Mouse (Mus musculus): ENCODE measurements around the gene Ddx41. TPM values are rescaled to one million over a fixed set of nuclear protein-coding genes. Genes with fewer than 3 reads are reported as not detected.

The Ddx41 gene
- total RNA-seq, 2 experiments from 2014 or later: 36.9 to 46.6 TPM

- no peak for DNase-seq (ENCODE audit: low spot score in 2 of 2)
These were observed 7.0 kb upstream of the Ddx41 start for GRCm38 (mm10) chr13:55543447-55543846.

DNA sequence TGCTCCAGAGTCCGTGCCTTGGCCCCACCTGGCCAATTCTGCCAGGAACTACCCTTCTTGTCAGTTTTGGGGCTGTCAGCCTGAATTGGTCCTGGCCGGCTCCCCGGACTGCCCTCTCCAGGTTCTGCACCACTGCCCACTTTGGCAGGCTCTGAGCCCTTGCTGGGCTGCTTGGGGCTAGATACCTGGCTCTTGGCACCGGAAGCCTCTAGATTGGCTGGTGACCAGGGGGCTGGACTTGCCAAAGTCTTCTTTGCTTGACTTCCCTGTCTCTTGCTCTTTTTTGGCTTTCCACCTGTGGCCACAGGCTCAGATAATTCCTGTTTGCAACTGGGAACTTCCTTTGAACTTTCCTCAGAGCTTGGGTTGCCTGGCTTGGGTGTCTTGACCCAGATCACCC is 6.4 kb upstream of the Ddx41 start:
- DNase-seq (ENCODE audit: low spot score in 2 of 2): no peak

- peak in 1 of 2 experiments; percentile 60 for DNase-seq (ENCODE audit: low spot score in 2 of 2)
These were observed 4.5 kb upstream of the Ddx41 start for GRCm38 (mm10) chr13:55540933-55541332.

GRCm38 (mm10) chr13:55535796-55536193 is 663 bp downstream of the Ddx41 start:
- DNase-seq (ENCODE audit: low spot score in 2 of 2): peak in 1 of 2 experiments; percentile 34

DNA sequence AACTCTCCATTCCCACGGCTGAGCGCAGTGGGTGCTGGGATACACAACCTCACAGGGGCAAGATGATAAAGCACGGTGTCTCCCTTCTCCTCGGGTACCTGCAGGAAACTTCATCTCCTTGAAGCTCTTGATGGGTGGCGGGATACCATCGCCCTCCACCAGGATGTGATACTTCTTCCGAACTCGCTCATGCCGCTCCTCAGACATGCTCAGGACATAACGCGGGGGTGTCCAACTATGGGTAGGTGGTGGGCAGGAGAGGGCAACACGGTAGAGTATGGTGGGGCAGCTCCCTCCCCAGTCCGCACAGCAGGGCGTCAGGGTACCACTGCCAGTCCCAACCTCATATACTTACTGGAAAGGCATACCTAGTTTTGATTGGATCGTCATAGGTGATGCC is 1.3 kb downstream of the Ddx41 start:
- DNase-seq (ENCODE audit: low spot score in 2 of 2): no peak

GRCm38 (mm10) chr13:55529198-55529915 is 7.1 kb downstream of the Ddx41 start, which contains the start of gene Dok3:
TSS of gene Dok3 (minus strand) at chr13:55529296.
- no peak for DNase-seq (ENCODE audit: low spot score in 2 of 2)

DNA sequence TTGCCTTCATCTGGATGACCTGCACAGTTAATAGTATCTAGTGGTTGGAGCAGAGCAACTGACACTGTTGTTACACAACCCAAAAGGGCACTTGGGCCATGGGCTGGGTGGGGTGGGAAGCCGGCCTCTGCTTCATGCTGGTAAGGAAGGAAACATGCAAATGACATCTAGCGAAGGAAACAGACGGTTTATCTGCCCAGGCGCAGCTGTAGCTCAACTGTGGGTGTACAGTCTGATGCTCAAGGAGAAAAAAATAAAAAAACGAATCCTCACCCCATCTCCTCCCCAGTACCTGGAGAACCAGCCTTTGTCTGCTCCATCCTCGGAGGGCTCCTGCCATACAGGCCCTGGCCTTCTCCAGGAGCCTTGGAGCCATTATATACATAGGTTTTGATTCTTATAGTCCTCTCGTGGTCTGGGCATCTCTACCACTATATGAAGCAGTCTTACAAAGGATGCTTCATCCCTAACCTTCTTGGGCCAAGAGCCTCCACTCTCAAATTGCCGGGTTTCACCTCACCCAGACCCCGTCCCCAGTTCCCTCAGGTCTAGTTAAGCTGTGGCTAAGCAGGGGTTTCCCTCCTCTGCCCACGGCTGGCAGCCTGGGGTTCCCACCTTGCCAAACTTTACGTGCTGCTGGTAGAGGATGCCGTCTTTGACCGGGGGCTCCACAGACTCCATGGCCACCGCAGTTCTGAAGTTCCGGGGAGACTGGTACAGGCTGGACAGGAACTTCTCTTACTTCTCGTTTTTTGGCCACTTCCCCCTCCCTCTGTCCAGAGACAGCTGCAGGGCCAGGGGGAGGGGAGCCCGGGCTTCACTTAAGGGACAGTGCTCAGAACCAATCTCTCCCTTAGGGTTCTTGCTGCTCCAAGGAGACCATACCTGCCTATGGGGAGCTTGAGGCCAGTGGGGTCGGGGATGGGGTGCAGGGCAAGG is 8.4 kb downstream of the Ddx41 start:
- DNase-seq (ENCODE audit: low spot score in 2 of 2): no peak

DNA sequence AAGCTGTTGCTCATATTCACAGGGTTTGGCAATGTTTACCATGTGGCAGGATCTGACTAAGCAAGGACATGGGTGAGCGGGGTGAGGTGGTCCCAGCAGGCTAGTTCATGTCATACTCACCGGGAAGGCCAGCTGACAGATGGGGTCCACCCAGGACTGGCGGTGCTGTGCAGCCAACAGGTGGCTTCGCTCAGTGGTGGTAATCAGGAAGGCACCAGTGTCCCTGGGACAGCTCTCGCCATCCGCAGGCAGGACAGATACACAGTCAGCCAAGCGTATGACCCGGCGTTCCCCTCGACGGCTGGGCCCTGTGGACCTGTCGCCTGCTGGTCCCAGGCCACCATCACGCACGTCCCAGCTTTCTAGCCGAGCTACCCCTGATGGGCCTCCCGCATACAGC is 9.2 kb downstream of the Ddx41 start:
- no peak for DNase-seq (ENCODE audit: low spot score in 2 of 2)

DNA sequence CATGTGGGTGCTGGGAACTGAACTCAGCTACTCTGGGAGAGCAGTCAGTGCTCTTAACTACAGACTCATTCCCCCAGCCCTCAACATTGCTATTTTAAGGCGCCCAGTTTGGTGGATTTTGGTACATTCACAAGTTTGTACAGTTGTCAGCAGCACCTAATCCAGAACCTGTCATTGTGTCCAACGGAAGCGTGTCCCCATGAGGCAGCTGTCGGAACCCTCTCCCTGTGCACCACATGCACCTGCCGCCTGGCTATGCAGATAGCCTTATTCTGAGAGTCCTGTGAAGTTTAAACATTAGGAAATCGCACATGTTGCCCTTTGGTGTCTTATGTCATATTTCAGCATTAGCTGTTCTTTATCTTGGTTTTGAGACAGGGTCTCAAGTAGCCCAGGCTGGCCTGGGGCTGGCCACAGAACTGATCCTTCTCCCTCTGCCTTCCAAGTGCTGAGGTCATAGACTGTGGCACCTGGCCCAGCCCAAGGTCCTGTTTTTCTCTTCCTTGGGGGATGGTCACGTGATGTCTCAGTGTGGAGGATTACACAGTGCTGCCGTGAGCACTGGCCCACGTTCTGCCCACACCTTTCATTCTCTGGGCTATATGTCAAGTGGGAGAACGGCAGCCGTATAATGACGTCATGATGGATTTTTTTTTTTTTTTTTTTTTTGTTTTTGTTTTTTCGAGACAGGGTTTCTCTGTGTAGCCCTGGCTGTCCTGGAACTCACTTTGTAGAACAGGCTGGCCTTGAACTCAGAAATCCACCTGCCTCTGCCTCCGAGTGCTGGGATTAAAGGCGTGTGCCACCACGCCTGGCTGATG is 10.5 kb downstream of the Ddx41 start:
- no peak for DNase-seq (ENCODE audit: low spot score in 2 of 2)

DNA sequence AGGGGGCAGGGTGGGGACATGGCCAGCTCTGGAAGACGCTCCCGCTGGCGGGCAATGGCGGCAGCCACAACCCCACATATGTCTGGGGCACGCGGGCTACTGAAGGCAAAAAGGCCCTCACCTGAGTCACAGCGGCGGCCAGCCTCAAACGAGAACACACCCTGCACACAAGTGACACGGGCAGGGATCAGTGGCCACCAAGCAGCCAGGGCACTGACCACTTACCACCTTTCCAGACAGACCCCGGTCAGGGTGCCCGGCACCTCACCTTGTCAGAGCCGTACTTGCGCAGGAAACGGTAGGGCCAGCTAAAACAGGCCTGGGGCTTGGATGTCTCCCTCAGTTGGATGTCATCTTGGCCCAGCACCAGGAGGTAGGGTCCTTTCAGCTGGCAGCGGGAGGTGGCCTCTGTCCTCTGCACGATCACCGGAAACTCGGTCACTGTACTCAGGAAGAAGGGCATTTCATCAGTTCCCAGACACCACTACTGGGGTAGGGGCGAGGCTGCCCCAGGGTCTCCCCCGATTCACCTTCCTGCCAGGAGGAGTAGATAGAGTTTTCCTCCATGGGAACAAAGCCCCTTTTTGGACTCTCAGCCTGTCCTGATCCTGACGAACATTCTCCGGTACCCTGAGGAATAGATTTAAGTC is 12.4 kb downstream of the Ddx41 start:
- no peak for DNase-seq (ENCODE audit: low spot score in 2 of 2)

DNA sequence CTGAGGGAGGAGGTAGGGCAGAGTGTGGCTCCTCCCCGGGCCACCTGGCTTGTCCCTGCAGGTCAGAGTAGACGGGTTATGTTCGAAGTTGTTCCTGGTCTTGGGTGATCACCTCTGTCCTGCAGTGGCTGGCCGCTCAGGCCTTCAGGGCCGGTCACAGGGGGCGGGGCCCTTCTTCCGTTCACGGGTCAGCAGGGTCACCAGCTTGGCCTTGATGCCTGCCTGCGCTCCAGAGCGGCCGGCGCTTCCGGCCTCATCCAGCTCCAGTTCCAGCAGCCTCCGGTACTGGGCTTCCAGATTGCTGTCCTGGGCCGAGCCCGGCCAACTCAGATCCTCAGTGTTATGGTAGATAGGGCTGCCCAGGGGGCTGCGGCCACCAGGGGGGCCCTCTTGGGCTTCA is 13.2 kb downstream of the Ddx41 start:
- DNase-seq (ENCODE audit: low spot score in 2 of 2): no peak

- no peak for DNase-seq (ENCODE audit: low spot score in 2 of 2)
These were observed 13.7 kb downstream of the Ddx41 start for GRCm38 (mm10) chr13:55522730-55523129.

GRCm38 (mm10) chr13:55519606-55520005 is 16.9 kb downstream of the Ddx41 start:
- DNase-seq (ENCODE audit: low spot score in 2 of 2): no peak

DNA sequence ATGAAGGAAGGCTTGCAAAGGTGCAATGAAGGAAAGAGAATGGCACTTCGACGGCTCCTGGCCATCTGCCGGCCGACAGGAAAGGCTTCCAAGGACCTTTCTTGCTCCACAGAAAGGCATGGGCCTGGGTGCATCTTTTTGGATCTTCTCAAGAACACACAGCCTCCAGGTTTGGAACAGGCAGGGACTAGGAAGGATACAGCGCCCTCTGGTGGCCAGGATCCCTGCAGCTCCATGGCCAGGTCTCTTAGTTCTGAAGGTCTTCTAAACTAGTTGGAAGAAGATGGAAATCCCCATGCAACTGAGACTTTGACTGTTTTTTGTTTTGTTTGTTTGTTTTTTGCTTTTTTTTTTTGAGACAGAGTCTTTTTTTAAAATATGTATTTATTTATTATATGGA is 19.5 kb downstream of the Ddx41 start:
- peak; percentile 91 to 94 for DNase-seq (ENCODE audit: low spot score in 2 of 2)

- no peak for DNase-seq (ENCODE audit: low spot score in 2 of 2)
These were observed 22.6 kb downstream of the Ddx41 start for GRCm38 (mm10) chr13:55513828-55514227.

GRCm38 (mm10) chr13:55513111-55513748 is 23.2 kb downstream of the Ddx41 start, which contains the start of gene Pdlim7:
TSS of gene Pdlim7 (minus strand) at chr13:55513676.
- peak; percentile 89 to 90 for DNase-seq (ENCODE audit: low spot score in 2 of 2)

DNA sequence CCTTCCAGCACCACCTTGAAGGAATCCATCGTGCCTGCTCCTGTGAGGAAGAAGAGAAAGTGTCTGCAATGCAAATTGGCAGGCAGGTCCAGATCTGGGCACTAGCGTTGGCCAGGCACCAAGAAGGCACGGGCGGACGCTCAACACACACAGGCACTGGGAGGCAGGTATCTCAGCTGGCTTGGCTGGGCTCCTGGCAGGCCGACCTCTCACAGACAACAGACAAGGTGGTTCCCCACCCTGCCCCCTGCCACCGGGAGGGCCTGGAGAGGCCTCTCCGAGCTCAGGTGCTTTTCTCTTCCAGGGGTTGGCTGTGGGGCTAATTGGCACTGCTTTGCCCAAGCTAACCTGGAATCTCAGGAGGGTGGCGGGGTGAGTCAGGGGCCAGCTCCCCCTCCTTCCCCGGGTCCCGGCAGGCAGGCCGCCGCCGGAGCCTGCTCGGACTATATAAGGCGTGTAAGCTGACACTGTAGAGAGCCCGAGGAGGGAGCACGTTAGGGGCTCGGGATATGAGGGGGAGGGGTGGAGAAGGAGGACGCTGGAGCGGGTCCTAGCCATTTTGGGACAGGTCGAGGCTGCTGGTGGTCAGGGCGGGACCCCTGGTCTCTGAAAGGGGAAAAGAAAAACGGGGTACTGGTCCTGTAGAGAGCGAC is 24.0 kb downstream of the Ddx41 start:
- DNase-seq (ENCODE audit: low spot score in 2 of 2): peak in 1 of 2 experiments; percentile 39

- no peak for DNase-seq (ENCODE audit: low spot score in 2 of 2)
These were observed 25.0 kb downstream of the Ddx41 start for GRCm38 (mm10) chr13:55511492-55511861.

GRCm38 (mm10) chr13:55510668-55511491 is 25.6 kb downstream of the Ddx41 start:
- peak; percentile 38 to 57 for DNase-seq (ENCODE audit: low spot score in 2 of 2)
